Mouse (Mus musculus) gastrocnemius, postnatal 14 days (tissue): Measurements from ENCODE around the gene Zscan20. TPM values are rescaled to one million over a fixed set of nuclear protein-coding genes. Genes with fewer than 3 reads are reported as not detected.

ENCODE experiments used
- total RNA-seq, 2 experiments: library from RNA; stranded (reverse); gene quantifications; 2 replicates each; pipeline ENCODE4 v1.2.3; 2021

Zscan20 gene
- total RNA-seq, 2 experiments from 2014 or later: 1.7 to 3.2 TPM

Other genes with a start within 250 kb of the Zscan20 start
- not detected for gene Tlr12, start 8.5 kb upstream of the Zscan20 start, total RNA-seq
- gene Phc2, start 44.6 kb upstream of the Zscan20 start, total RNA-seq: 10 to 100 TPM; 27.1 to 27.9 TPM
- gene A3galt2, start 145.3 kb upstream of the Zscan20 start, total RNA-seq: under 1 TPM; 0.06 to 0.18 TPM
- gene Zfp362, start 195.9 kb upstream of the Zscan20 start, total RNA-seq: 10 to 100 TPM; 11.9 to 12.0 TPM